Mouse (Mus musculus): ENCODE results near the gene Meioc. TPM values are rescaled to one million over a fixed set of nuclear protein-coding genes. Genes with fewer than 3 reads are reported as not detected.

Gene Meioc
- polyA plus RNA-seq, 1 experiment from 2014 or later = 0.22 TPM

DNA sequence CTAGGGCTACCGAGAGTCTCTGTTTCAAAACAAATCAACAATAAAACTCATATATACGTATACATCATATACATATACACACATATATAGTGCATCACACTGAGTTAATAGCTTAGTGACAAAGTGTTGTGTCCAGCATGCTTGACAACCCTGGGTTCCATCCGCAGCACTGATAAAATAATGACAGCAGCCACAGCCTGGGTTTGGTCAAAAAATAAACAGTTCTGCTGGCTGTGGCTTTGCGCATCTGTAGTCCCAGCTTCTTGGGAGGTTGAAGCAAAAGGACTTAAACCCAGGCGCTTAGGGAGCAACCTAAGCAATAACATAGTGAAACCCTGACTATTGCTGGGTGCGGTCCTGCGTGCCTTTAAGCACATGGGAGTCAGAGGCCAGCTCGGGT is 34.1 kb upstream of the Meioc start:
- Histone ChIP-seq H3K4me2 (no peak overlapping the region), H3K36me3 (ENCODE audit: insufficient read depth) (no peaks in the 10 kb centered on the region), H3K9ac (no peak overlapping the region), H3K27me3 (ENCODE audit: insufficient read depth, low read length) (no peaks in the 10 kb centered on the region), H3K9me3 (ENCODE audit: low read depth, low read length) (no peaks in the 10 kb centered on the region), H3K27ac (ENCODE audit: low read depth) (peak overlapping the region; percentile 28; the same call in 1 of the 2 replicates), H3K4me1 (ENCODE audit: insufficient read depth) (peaks cover 33% of the 10 kb centered on the region), H3K4me3 (ENCODE audit: low read depth, low read length) (no peak overlapping the region)
- DNase-seq (peak; percentile 75), ATAC-seq (ENCODE audit: insufficient read depth) (0 out of 2 replicates have a peak, but pooled peaks have one; percentile 38)
- TF ChIP-seq CTCF (IDR thresholded peaks at IDR 0.05; ENCODE audit: low read depth) = no peak
- WGBS = 31% methylated on average over 8 of the region's 8 CpGs

DNA sequence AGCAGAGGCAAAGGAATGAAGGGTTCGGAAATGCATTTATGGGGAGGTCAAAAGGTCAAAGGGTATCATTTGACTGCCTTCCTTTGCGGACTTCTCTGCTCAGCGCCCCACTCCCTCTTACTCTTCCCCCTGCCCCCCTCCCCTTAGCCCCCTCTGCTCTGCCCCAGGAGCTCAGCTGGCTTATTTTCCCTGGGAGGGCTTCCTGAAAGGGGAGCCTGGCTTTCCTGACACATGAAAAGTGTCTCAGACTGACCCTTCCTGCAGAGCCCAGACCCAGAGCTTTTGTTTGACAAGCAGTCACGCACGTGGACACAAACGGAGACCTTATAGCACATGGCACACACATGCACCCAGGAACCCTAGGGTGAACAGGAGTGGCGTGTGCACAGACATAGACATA is 32.8 kb upstream of the Meioc start:
- DNase-seq = peak; percentile 27
- Histone ChIP-seq H3K27me3 (ENCODE audit: insufficient read depth, low read length) (no peaks in the 10 kb centered on the region), H3K4me3 (ENCODE audit: low read depth, low read length) (no peak overlapping the region), H3K36me3 (ENCODE audit: insufficient read depth) (no peaks in the 10 kb centered on the region), H3K9me3 (ENCODE audit: low read depth, low read length) (no peaks in the 10 kb centered on the region), H3K9ac (no peak overlapping the region), H3K27ac (ENCODE audit: low read depth) (peak overlapping the region; percentile 16; the same call in 1 of the 2 replicates), H3K4me1 (ENCODE audit: insufficient read depth) (peaks cover 21% of the 10 kb centered on the region), H3K4me2 (no peak overlapping the region)
- no peak for TF ChIP-seq CTCF (IDR thresholded peaks at IDR 0.05; ENCODE audit: low read depth)
- 18% methylated on average over 7 of the region's 7 CpGs for WGBS
- 0 out of 2 replicates have a peak, but pooled peaks have one; percentile 11 for ATAC-seq (ENCODE audit: insufficient read depth)

- Histone ChIP-seq H3K27ac (ENCODE audit: low read depth) (peak overlapping the region; percentile 16; the same call in 1 of the 2 replicates), H3K9me3 (ENCODE audit: low read depth, low read length) (no peaks in the 10 kb centered on the region), H3K4me1 (ENCODE audit: insufficient read depth) (peaks cover 21% of the 10 kb centered on the region), H3K9ac (no peak overlapping the region), H3K4me2 (no peak overlapping the region), H3K36me3 (ENCODE audit: insufficient read depth) (no peaks in the 10 kb centered on the region), H3K27me3 (ENCODE audit: insufficient read depth, low read length) (no peaks in the 10 kb centered on the region), H3K4me3 (ENCODE audit: low read depth, low read length) (no peak overlapping the region)
- peak; percentile 35; the same call in 1 of the 2 replicates for ATAC-seq (ENCODE audit: insufficient read depth)
- no peak for TF ChIP-seq CTCF (IDR thresholded peaks at IDR 0.05; ENCODE audit: low read depth)
- DNase-seq = peak; percentile 55
- WGBS = 19% methylated on average over 5 of the region's 5 CpGs
Measured at GRCm38 (mm10) chr11:102631203-102631602, 32.3 kb upstream of the Meioc start.

DNA sequence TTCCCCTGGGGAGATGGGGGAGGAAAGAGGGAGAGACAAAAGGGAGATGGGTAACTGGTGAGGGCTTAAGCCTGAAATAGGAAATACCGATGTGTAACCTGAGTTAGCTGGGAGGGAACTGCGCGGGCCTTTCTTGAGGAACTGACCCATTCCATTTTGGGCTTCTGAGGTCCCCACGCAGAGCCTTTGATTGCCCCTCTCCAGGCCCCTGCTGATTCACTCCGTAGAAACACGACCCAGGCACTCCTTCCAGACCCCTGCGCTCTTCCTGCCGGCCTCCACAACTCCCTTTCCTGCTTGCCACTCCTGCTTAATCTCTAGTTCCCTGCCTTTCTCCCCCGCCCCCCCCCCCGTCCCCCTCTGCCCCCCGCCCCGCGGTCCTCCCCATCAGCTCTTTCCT is 30.8 kb upstream of the Meioc start:
- ATAC-seq (ENCODE audit: insufficient read depth) = no peak
- no peaks in the 10 kb centered on the region for H3K9me3 ChIP-seq (ENCODE audit: low read depth, low read length)
- peak overlapping the region; percentile 69; the same call in 1 of the 2 replicates for H3K27ac ChIP-seq (ENCODE audit: low read depth)
- no peak overlapping the region for H3K9ac ChIP-seq
- no peaks in the 10 kb centered on the region for H3K27me3 ChIP-seq (ENCODE audit: insufficient read depth, low read length)
- WGBS = 6% methylated on average over 13 of the region's 13 CpGs
- no peak overlapping the region for H3K4me3 ChIP-seq (ENCODE audit: low read depth, low read length)
- TF ChIP-seq CTCF (IDR thresholded peaks at IDR 0.05; ENCODE audit: low read depth) = no peak
- peak overlapping the region; percentile 50 for H3K4me2 ChIP-seq
- H3K36me3 ChIP-seq (ENCODE audit: insufficient read depth) = no peaks in the 10 kb centered on the region
- no peak for DNase-seq
- peaks cover 21% of the 10 kb centered on the region for H3K4me1 ChIP-seq (ENCODE audit: insufficient read depth)

DNA sequence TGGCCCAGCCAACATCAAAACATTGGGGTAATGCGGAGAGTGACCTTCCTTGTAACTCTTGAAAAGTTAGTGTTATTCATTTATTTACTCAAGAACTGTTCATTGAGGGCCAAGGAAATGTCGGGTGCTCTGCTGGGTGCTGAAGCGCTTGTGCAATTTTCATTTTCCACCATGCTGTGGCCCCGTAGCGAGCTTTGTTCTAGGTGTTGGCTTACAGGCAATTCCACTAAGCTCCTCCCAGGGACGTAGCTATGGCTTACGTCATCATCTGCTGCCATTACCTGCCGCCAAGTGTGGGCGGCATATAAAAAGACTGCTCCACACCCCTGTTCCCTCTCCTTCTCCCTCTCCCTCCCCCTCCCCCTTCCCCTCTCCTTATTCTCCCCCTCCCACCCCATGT is 30.1 kb upstream of the Meioc start:
- no peaks in the 10 kb centered on the region for H3K9me3 ChIP-seq (ENCODE audit: low read depth, low read length)
- no peak overlapping the region; the same call in 1 of the 2 replicates for H3K4me3 ChIP-seq (ENCODE audit: low read depth, low read length)
- H3K36me3 ChIP-seq (ENCODE audit: insufficient read depth) = no peaks in the 10 kb centered on the region
- DNase-seq (peak; percentile 64), ATAC-seq (ENCODE audit: insufficient read depth) (no peak)
- H3K9ac ChIP-seq = no peak overlapping the region
- H3K27ac ChIP-seq (ENCODE audit: low read depth) = peak overlapping the region; percentile 69
- H3K4me1 ChIP-seq (ENCODE audit: insufficient read depth) = peaks cover 20% of the 10 kb centered on the region
- 17% methylated on average over 9 of the region's 9 CpGs for WGBS
- no peak for TF ChIP-seq CTCF (IDR thresholded peaks at IDR 0.05; ENCODE audit: low read depth)
- peak overlapping the region; percentile 50 for H3K4me2 ChIP-seq
- H3K27me3 ChIP-seq (ENCODE audit: insufficient read depth, low read length) = no peaks in the 10 kb centered on the region

GRCm38 (mm10) chr11:102636887-102637286 is 26.6 kb upstream of the Meioc start:
- H3K27me3 ChIP-seq (ENCODE audit: insufficient read depth, low read length) = no peaks in the 10 kb centered on the region
- no peak overlapping the region for H3K4me2 ChIP-seq
- no peaks in the 10 kb centered on the region for H3K9me3 ChIP-seq (ENCODE audit: low read depth, low read length)
- no peak overlapping the region for H3K4me3 ChIP-seq (ENCODE audit: low read depth, low read length)
- ATAC-seq (ENCODE audit: insufficient read depth) (peak; percentile 57), DNase-seq (peak; percentile 72)
- no peak for TF ChIP-seq CTCF (IDR thresholded peaks at IDR 0.05; ENCODE audit: low read depth)
- H3K36me3 ChIP-seq (ENCODE audit: insufficient read depth) = no peaks in the 10 kb centered on the region
- peaks cover 13% of the 10 kb centered on the region; the same call in 1 of the 2 replicates for H3K4me1 ChIP-seq (ENCODE audit: insufficient read depth)
- no peak overlapping the region for H3K27ac ChIP-seq (ENCODE audit: low read depth)
- no peak overlapping the region for H3K9ac ChIP-seq
- WGBS = 23% methylated on average over 12 of the region's 12 CpGs

DNA sequence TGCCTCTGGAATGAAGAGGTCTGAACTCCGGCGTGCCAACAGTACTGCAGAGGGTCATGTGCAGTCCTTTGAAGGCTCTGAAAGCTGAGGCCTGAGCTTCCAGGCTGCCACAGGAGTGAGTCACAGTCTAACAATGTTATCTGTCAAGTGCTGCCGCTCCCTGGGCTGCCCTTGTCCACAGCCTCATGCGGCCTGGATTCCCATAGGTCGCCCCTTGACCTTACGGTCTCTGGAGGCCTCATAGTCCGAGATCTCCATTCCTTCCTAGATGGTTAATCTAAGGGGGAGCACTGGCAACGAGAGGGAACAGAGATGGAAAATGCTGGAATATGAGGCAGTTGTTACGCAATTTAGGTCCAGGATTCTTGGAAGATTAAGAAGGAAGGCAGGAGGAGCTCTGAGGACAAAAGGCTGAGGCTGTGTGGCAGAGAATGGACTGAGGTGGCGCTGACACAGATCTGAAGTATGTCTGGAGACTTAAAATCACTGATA is 19.6 kb upstream of the Meioc start:
- peak; percentile 72; the same call in 1 of the 2 replicates for ATAC-seq (ENCODE audit: insufficient read depth)
- no peak for TF ChIP-seq CTCF (IDR thresholded peaks at IDR 0.05; ENCODE audit: low read depth)
- peaks cover 4% of the 10 kb centered on the region; the same call in 1 of the 2 replicates for H3K4me1 ChIP-seq (ENCODE audit: insufficient read depth)
- peak; percentile 61 for DNase-seq
- no peak overlapping the region for H3K4me2 ChIP-seq
- H3K27me3 ChIP-seq (ENCODE audit: insufficient read depth, low read length) = no peaks in the 10 kb centered on the region
- WGBS = 29% methylated on average over 10 of the region's 10 CpGs
- no peak overlapping the region for H3K9ac ChIP-seq
- no peak overlapping the region for H3K4me3 ChIP-seq (ENCODE audit: low read depth, low read length)
- H3K36me3 ChIP-seq (ENCODE audit: insufficient read depth) = no peaks in the 10 kb centered on the region
- H3K9me3 ChIP-seq (ENCODE audit: low read depth, low read length) = no peaks in the 10 kb centered on the region
- H3K27ac ChIP-seq (ENCODE audit: low read depth) = peak overlapping the region; percentile 12; the same call in 1 of the 2 replicates

All from lung, embryonic 14.5 days (tissue).